Mouse (Mus musculus) liver (tissue): ENCODE results near the gene Gm11595.
"Not testable (repeated sequence)": the region's sequence is repeated elsewhere in the genome, so short reads cannot be mapped to it uniquely, and the experiment has no call there.

ENCODE experiments used
- DNase-seq: peaks from one replicate; pipeline ENCODE4 v3.0.0-alpha.2; 2020; ENCODE audit warnings: mixed read lengths

Gm11595 gene

DNA sequence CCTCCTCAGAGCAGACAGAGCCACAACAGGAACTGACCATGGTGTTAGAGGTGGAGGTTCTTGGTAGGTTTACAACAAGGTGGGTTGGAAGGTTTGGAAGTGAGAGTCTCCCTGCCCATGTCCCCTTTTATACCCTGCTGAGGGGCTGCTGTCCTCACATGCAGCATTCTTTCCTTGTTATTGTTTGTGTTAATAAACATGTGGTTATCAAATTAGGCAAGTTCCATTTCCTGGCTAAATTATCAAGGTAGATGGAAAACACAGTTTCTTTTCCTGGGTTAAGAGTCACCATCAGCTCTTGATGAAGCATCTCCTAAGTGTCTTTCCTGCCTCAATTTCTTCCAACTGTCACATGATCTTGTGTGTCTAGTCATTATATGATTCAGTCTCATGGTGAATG is at the start of gene Gm11595:
Gm11595 (minus strand) TSS at position 101 of the 400 bp plus-strand sequence.
- DNase-seq = not testable (repeated sequence)

DNA sequence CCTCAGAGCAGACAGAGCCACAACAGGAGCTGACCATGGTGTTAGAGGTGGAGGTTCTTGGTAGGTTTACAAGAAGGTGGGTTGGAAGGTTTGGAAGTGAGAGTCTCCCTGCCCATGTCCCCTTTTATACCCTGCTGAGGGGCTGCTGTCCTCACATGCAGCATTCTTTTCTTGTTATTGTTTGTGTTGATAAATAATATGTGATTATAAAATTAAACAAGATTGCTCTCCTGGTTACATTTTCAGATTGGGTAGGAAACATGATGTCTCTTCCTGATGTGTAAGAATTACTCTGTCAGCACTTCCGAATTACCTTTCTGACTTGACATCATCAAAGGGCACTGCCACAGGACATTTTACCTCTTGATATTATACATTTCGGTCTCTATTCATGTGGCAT is 42.9 kb upstream of the Gm11595 start, which contains the start of gene Gm11564:
Gm11564 (minus strand) TSS at position 101 of the 400 bp plus-strand sequence.
- not testable (repeated sequence) for DNase-seq

DNA sequence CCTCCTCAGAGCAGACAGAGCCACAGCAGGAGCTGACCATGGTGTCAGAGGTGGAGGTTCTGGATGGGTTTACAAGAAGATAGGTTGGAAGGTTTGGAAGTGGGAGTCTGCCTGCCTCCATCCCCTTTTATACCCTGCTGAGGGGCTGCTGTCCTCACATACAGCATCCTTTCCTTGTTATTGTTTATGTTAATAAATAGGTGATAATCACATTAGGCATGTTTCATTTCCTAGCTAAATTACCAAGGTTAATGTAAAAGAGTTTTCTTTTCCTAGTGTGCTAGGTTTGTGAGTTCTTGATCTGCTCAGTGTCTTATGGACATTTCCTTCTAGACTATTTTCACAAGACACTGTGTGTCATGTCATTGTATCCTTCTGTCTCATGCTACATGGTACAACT is 37.1 kb upstream of the Gm11595 start, which contains the start of gene Krtap4-13:
Krtap4-13 (minus strand) TSS at position 101 of the 400 bp plus-strand sequence.
- DNase-seq = not testable (repeated sequence)

DNA sequence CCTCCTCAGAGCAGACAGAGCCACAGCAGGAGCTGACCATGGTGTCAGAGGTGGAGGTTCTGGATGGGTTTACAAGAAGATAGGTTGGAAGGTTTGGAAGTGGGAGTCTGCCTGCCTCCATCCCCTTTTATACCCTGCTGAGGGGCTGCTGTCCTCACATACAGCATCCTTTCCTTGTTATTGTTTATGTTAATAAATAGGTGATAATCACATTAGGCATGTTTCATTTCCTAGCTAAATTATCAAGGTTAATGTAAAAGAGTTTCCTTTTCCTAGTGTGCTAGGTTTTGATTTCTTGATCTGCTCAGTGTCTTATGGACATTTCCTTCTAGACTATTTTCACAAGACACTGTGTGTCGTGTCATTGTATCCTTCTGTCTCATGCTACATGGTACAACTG is 31.6 kb upstream of the Gm11595 start, which contains the start of gene Gm11554:
Gm11554 (minus strand) TSS at position 101 of the 400 bp plus-strand sequence.
- not testable (repeated sequence) for DNase-seq

DNA sequence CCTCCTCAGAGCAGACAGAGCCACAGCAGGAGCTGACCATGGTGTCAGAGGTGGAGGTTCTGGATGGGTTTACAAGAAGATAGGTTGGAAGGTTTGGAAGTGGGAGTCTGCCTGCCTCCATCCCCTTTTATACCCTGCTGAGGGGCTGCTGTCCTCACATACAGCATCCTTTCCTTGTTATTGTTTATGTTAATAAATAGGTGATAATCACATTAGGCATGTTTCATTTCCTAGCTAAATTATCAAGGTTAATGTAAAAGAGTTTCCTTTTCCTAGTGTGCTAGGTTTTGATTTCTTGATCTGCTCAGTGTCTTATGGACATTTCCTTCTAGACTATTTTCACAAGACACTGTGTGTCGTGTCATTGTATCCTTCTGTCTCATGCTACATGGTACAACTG is 26.1 kb upstream of the Gm11595 start, which contains the start of gene Gm11569:
Gm11569 (minus strand) TSS at position 101 of the 400 bp plus-strand sequence.
- DNase-seq = not testable (repeated sequence)

DNA sequence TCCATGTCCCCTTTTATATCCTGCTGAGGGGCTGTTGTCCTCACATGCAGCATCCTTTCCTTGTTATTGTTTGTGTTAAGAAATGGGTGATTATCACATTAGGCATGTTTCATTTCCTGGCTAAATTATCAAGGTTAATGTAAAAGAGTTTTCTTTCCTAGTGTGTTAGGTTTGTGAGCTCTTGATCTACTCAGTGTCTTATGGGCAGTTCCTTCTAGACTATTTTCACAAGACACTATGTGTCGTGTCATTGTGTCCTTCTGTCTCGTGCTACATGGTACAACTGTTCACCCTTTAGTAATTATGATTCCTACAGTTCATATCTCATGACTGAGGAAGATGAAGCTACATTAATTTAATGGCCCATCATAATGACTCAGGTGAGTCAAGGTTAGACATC is 20.7 kb upstream of the Gm11595 start, which contains the start of gene Gm11596:
Gm11596 (minus strand) TSS at position 101 of the 400 bp plus-strand sequence.
- no peak for DNase-seq

DNA sequence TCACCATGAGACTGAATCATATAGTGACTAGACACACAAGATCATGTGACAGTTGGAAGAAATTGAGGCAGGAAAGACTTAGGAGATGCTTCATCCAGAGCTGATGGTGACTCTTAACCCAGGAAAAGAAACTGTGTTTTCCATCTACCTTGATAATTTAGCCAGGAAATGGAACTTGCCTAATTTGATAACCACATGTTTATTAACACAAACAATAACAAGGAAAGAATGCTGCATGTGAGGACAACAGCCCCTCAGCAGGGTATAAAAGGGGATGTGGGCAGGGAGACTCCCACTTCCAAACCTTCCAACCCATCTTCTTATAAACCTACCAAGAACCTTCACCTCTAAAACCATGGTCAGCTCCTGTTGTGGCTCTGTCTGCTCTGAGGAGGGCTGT is 12.2 kb upstream of the Gm11595 start, which contains the start of gene Krtap4-9:
Krtap4-9 (plus strand) TSS at position 301 of the 400 bp plus-strand sequence.
- DNase-seq = not testable (repeated sequence)

DNA sequence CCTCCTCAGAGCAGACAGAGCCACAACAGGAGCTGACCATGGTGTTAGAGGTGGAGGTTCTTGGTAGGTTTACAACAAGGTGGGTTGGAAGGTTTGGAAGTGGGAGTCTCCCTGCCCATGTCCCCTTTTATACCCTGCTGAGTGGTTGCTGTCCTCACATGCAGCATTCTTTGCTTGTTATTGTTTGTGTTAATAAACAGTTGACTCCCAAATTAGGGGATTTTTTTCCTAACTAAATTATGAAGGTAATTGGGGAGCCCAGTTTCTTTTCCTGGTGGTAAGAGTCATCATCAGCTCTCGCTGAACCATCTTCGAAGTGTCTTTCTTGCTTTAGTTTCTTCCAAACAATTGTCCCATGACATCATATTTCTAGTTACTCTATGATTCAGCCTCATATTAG is 7.9 kb upstream of the Gm11595 start, which contains the start of gene Krtap4-8:
Krtap4-8 (minus strand) TSS at position 101 of the 400 bp plus-strand sequence.
- DNase-seq = no peak

DNA sequence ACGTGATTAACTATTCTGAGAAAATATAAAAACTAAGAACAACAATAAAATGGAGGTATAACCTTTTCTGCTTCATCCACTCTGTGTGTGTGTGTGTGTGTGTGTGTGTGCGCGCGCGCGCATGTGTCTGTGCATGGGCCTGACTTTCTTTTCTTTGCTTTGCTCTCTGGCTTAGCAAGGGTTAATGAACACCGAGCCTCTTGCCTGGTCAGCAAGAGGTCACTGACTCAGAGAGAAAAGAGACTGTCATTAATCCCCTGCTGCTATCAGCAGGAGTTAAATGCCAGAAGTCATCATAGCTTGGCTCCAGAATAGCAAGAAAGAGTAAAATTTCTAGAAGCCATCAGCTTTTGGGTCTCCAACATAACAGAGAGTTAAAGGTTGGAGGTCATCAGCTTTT is 5.7 kb upstream of the Gm11595 start:
- DNase-seq = no peak

DNA sequence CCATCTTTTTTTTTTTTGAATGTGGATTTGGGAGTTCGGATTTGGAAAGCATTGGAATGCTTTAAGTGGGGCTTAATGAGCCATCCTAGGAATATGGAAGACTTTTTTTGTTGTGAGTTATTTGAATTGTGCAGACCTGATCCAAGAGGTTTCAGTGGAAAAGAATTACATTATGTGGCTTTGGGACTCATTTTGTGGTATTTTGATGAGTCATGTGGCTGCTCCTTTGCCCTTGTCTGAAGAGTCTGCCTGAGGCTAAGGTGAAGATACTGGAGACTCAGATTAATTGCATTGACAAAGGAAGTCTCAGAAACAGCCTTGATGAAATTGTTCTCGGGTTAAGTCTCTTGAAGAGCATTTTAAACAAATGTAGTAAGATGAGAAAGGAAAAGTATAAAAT is 4.3 kb downstream of the Gm11595 start:
- no peak for DNase-seq

DNA sequence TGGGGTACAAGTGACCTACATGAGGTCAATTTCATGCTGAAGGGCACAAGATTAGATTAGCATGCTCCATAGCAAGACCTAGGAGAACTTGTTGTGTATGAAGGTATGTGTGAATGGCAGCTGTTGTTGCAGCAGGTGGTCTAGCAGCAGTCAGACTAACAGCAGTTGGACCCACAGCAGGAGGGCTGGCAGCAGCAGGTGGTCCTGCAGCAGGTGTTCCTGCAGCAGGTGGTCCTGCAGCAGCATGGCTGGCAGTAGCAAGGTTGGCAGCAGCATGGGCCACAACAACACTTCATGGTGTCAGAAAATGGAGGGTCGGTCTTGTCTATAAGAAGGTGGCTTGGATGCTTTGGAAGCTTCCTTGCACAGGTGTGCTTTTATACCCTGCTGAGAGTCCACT is 13.8 kb downstream of the Gm11595 start:
- no peak for DNase-seq

DNA sequence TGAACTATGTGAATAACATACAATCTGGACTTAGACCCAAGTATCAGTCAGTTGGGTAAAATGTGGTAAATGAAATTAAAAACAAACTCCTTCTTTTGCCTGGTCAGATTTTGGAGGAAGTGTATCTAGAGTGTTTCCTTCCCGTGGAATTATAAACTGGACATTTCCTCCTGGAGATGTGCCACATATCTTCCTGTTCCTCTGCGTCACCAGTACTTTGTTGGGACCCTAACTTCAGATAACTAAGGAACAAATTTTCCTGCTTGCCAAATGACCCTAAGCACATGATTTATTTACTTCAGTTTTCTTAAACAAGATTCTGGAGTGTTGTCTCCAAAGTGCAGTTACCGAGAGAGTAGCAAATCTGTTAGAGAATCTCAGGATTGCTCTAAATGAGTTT is 28.7 kb downstream of the Gm11595 start:
- no peak for DNase-seq

DNA sequence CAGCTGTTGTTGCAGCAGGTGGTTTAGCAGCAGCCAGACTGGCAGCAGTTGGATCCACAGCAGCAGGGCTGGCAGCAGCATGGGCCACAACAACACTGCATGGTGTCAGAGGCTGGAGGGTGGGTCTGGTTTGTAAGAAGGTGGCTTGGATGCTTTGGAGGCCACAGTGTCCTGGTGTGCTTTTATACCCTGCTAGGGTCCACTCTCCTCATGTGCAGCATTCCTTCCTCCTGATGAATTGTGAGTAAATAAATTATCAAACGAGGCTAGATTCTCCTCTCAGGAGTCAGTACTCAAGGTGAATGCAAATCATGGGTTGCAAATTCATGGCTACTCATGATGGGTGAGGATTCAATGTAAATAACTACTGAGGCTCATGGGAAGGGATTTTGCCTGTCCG is 38.5 kb downstream of the Gm11595 start, which contains the start of gene Gm14180:
Gm14180 (minus strand) TSS at position 101 of the 400 bp plus-strand sequence.
- no peak for DNase-seq

DNA sequence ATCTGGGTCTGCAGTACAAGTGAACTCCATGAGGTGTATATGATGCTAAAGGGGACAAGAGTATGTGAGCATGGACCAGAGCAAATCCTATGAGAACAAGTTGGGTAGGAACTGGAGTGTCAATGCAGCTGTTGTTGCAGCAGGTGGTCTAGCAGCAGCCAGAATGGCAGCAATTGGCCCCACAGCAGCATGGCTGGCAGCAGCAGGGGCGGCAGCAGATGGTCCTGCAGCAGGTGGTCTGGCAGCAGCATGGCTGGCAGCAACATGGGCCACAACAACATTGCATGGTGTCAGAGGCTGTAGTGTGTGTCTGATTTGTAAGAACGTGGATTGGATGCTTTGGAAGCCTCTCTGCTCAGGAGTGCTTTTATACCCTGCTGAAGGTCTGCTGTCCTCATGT is 48.7 kb downstream of the Gm11595 start:
- DNase-seq = no peak
